Mouse (Mus musculus) right cerebral cortex, postnatal 36 days (tissue): ENCODE results near the gene Cracr2b.

Experiments
- DNase-seq, 2 experiments: peaks; one replicate each; pipeline ENCODE4 v3.0.0; 2022; ENCODE audit warnings: low spot score in 2 of 2, mixed read lengths in 1 of 2

Gene Cracr2b

GRCm38 (mm10) chr7:141486239-141486638 is 25.3 kb downstream of the Cracr2b start:
- no peak for DNase-seq

GRCm38 (mm10) chr7:141487141-141487540 is 26.2 kb downstream of the Cracr2b start:
- no peak for DNase-seq

- no peak for DNase-seq
Observed at GRCm38 (mm10) chr7:141491151-141491550, 30.3 kb downstream of the Cracr2b start.

- DNase-seq: no peak
Observed at GRCm38 (mm10) chr7:141492738-141493137, 31.8 kb downstream of the Cracr2b start.

- DNase-seq: no peak
Observed at GRCm38 (mm10) chr7:141493729-141494128, 32.8 kb downstream of the Cracr2b start.

- DNase-seq: no peak
Observed at GRCm38 (mm10) chr7:141495379-141495778, 34.5 kb downstream of the Cracr2b start.

- DNase-seq: no peak
Observed at GRCm38 (mm10) chr7:141495940-141496339, 35.0 kb downstream of the Cracr2b start.

GRCm38 (mm10) chr7:141497600-141497999 is 36.7 kb downstream of the Cracr2b start:
- no peak for DNase-seq

GRCm38 (mm10) chr7:141501820-141502555 is 41.1 kb downstream of the Cracr2b start:
- DNase-seq: no peak

GRCm38 (mm10) chr7:141502556-141502905 is 41.6 kb downstream of the Cracr2b start:
- no peak for DNase-seq

GRCm38 (mm10) chr7:141506278-141506677 is 45.4 kb downstream of the Cracr2b start:
- DNase-seq: no peak

- no peak for DNase-seq
Observed at GRCm38 (mm10) chr7:141508160-141508559, 47.3 kb downstream of the Cracr2b start.

GRCm38 (mm10) chr7:141510196-141510595 is 49.3 kb downstream of the Cracr2b start:
- no peak for DNase-seq

- DNase-seq: no peak
Observed at GRCm38 (mm10) chr7:141510681-141511191, 49.8 kb downstream of the Cracr2b start.
